Mouse (Mus musculus) kidney, postnatal 10 days (tissue): ENCODE measurements around the gene Khdrbs1.
"Not testable (repeated sequence)": the region's sequence is repeated elsewhere in the genome, so short reads cannot be mapped to it uniquely, and the experiment has no call there.

Experiments used
- DNase-seq: peaks from one replicate; pipeline ENCODE4 v3.0.0; 2021; ENCODE audit warnings: mixed read lengths

The Khdrbs1 gene

GRCm38 (mm10) chr4:129743010-129743390, 897 bp upstream of the Khdrbs1 start:
- DNase-seq = peak; percentile 13

- no peak for DNase-seq
Observed at GRCm38 (mm10) chr4:129741974-129742231, 200 bp downstream of the Khdrbs1 start.

GRCm38 (mm10) chr4:129741251-129741973, 691 bp downstream of the Khdrbs1 start:
- peak; percentile 70 for DNase-seq

GRCm38 (mm10) chr4:129739111-129739645, 2.9 kb downstream of the Khdrbs1 start:
- DNase-seq = no peak

- DNase-seq = no peak
Observed at GRCm38 (mm10) chr4:129736173-129736572, 5.9 kb downstream of the Khdrbs1 start.

GRCm38 (mm10) chr4:129735485-129735884, 6.6 kb downstream of the Khdrbs1 start:
- DNase-seq = not testable (repeated sequence)

GRCm38 (mm10) chr4:129731423-129731822, 10.7 kb downstream of the Khdrbs1 start:
- no peak for DNase-seq

- no peak for DNase-seq
Observed at GRCm38 (mm10) chr4:129716310-129716709, 25.8 kb downstream of the Khdrbs1 start.

GRCm38 (mm10) chr4:129709486-129710129, 32.5 kb downstream of the Khdrbs1 start:
- peak; percentile 71 for DNase-seq

- DNase-seq = no peak
Observed at GRCm38 (mm10) chr4:129706750-129707149, 35.4 kb downstream of the Khdrbs1 start.

GRCm38 (mm10) chr4:129702454-129702853, 39.6 kb downstream of the Khdrbs1 start:
- peak; percentile 79 for DNase-seq

GRCm38 (mm10) chr4:129701503-129702377, 40.4 kb downstream of the Khdrbs1 start:
- peak; percentile 92 for DNase-seq

- not testable (repeated sequence) for DNase-seq
Observed at GRCm38 (mm10) chr4:129700661-129701060, 41.4 kb downstream of the Khdrbs1 start.

- no peak for DNase-seq
Observed at GRCm38 (mm10) chr4:129700216-129700615, 41.9 kb downstream of the Khdrbs1 start.

GRCm38 (mm10) chr4:129697191-129697590, 44.9 kb downstream of the Khdrbs1 start:
- DNase-seq = no peak

- peak; percentile 95 for DNase-seq
Observed at GRCm38 (mm10) chr4:129696158-129696985, 45.7 kb downstream of the Khdrbs1 start, which contains the start of gene Tmem39b. TSS of gene Tmem39b (minus strand) at chr4:129696838.

GRCm38 (mm10) chr4:129695815-129696157, 46.3 kb downstream of the Khdrbs1 start:
- no peak for DNase-seq

- no peak for DNase-seq
Observed at GRCm38 (mm10) chr4:129684531-129684930, 57.6 kb downstream of the Khdrbs1 start.

- peak; percentile 61 for DNase-seq
Observed at GRCm38 (mm10) chr4:129683901-129684493, 58.1 kb downstream of the Khdrbs1 start.

GRCm38 (mm10) chr4:129681837-129682236, 60.3 kb downstream of the Khdrbs1 start:
- no peak for DNase-seq

GRCm38 (mm10) chr4:129672878-129673449, 69.1 kb downstream of the Khdrbs1 start:
- no peak for DNase-seq
